Mouse (Mus musculus) right cerebral cortex, adult 2 months (tissue): Measurements from ENCODE around the gene Gse1.

ENCODE experiments used
- DNase-seq, 2 experiments: peaks; one replicate each; pipeline ENCODE4 v3.0.0; 2021 to 2022; ENCODE audit warnings: low spot score in 2 of 2

Gene Gse1

GRCm38 (mm10) chr8:120374514-120374913 is 146.3 kb downstream of the Gse1 start:
- no peak for DNase-seq

GRCm38 (mm10) chr8:120375170-120375569 is 146.9 kb downstream of the Gse1 start:
- DNase-seq, result no peak

GRCm38 (mm10) chr8:120376215-120376614 is 148.0 kb downstream of the Gse1 start:
- no peak for DNase-seq

- DNase-seq, result no peak
Observed at GRCm38 (mm10) chr8:120376847-120377802, 148.9 kb downstream of the Gse1 start.

GRCm38 (mm10) chr8:120377803-120378189 is 149.5 kb downstream of the Gse1 start:
- no peak for DNase-seq

GRCm38 (mm10) chr8:120378306-120378705 is 150.1 kb downstream of the Gse1 start:
- no peak for DNase-seq

GRCm38 (mm10) chr8:120379015-120379414 is 150.8 kb downstream of the Gse1 start:
- DNase-seq, result no peak

GRCm38 (mm10) chr8:120381865-120382264 is 153.6 kb downstream of the Gse1 start:
- DNase-seq, result no peak

- DNase-seq, result peak; percentile 93
Observed at GRCm38 (mm10) chr8:120382436-120383203, 154.4 kb downstream of the Gse1 start.

GRCm38 (mm10) chr8:120383204-120383560 is 154.9 kb downstream of the Gse1 start:
- DNase-seq, result no peak

GRCm38 (mm10) chr8:120383713-120384112 is 155.5 kb downstream of the Gse1 start:
- DNase-seq, result no peak

- DNase-seq, result no peak
Observed at GRCm38 (mm10) chr8:120384745-120385144, 156.5 kb downstream of the Gse1 start.

- no peak for DNase-seq
Observed at GRCm38 (mm10) chr8:120388246-120388645, 160.0 kb downstream of the Gse1 start.

- DNase-seq, result no peak
Observed at GRCm38 (mm10) chr8:120390598-120390997, 162.3 kb downstream of the Gse1 start.

GRCm38 (mm10) chr8:120391856-120392255 is 163.6 kb downstream of the Gse1 start:
- no peak for DNase-seq

GRCm38 (mm10) chr8:120393085-120393484 is 164.8 kb downstream of the Gse1 start:
- DNase-seq, result no peak

- DNase-seq, result no peak
Observed at GRCm38 (mm10) chr8:120393871-120394275, 165.6 kb downstream of the Gse1 start.

- no peak for DNase-seq
Observed at GRCm38 (mm10) chr8:120395892-120396291, 167.6 kb downstream of the Gse1 start.

GRCm38 (mm10) chr8:120396756-120397155 is 168.5 kb downstream of the Gse1 start:
- no peak for DNase-seq

GRCm38 (mm10) chr8:120397444-120398411 is 169.5 kb downstream of the Gse1 start:
- DNase-seq, result no peak

- no peak for DNase-seq
Observed at GRCm38 (mm10) chr8:120399212-120399934, 171.1 kb downstream of the Gse1 start.
